Mouse (Mus musculus): ENCODE measurements at regions not wholly inside any gene's neighbourhood (a gene's known extent, or its start where the extent isn't known, plus 50 kb on each side); places are given as distances from the start of the nearest gene placed in this dataset.

DNA sequence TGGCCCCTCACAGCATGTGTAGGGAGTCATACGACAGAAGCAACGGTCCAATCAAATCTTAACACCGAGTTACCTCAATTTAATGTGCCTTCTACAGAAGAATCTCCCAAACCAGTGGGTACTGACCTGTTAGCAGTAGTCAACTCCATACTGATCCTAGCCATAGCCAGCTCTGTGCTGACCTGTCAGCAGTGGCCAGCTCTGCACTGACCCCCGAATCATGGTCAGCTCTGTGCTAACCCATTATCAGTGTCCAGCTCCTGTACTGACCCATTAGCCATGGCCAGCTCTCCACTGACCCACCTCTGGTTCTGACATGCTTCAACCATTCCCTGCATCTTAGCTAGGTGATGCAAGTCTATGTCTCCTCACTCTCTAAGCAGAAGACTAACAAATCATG, 451.3 kb upstream of the Cdh4 start:
- in situ Hi-C loops (cut with MboI, MseI): no loop called here

DNA sequence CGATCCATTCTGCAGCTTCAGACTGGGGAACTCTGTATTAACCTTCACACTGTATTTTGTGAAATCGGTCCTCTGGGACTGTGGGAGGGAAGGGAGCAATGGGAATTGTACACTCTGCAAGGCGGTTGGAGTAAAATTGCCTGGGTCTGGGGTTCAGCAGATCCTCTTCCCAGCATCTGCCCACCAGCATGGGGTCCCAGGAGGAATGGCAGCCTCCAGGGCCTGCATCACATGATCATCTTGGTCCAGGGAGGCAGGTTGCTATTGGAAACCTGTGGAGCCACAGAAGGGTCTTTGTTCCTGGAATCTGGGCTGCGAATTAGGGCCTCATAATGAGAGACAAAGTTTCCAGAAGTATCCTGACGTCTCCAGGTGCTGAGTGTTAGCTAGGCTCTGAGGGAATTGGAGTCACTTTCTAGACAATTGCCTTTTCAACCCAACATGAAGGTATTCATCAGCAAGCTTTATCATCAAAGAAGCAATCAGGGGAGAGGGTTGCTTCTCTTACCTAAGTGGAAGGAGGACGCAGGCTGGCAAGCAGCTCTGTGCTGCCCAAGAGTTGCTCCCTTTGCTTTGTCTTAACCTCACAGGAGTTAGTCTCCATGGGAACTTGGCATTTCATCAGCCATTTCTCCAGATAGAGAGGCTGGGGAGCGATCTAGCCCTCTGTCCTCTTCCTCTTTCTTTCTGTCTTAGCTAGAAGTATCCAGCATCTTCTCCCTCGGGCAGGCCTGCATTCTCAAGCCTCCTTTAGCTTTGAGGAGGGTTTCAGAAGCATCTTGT, 449.7 kb upstream of the Cdh4 start:
- in situ Hi-C loops (cut with MboI, MseI): no loop called here

DNA sequence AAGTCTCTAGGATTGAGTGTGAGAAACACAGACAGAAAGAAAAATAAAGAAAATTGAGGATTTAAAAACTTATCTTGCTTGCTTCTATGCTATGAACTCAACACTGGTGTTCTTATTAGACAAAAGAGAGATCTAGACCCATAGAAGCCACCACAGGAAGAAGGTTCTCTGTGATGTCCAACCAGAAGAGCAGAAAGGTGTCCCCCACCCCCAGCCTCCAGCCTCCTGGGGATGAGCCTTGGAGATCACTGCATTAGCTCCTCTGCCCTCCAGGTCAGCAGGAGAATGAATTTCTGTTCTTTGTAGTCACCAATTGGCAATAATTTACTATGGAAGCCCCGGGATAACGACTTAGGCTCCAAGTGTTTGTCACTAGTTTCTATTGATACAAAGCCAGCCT, 444.3 kb upstream of the Cdh4 start:
- in situ Hi-C loops (cut with MboI, MseI): no loop called here

DNA sequence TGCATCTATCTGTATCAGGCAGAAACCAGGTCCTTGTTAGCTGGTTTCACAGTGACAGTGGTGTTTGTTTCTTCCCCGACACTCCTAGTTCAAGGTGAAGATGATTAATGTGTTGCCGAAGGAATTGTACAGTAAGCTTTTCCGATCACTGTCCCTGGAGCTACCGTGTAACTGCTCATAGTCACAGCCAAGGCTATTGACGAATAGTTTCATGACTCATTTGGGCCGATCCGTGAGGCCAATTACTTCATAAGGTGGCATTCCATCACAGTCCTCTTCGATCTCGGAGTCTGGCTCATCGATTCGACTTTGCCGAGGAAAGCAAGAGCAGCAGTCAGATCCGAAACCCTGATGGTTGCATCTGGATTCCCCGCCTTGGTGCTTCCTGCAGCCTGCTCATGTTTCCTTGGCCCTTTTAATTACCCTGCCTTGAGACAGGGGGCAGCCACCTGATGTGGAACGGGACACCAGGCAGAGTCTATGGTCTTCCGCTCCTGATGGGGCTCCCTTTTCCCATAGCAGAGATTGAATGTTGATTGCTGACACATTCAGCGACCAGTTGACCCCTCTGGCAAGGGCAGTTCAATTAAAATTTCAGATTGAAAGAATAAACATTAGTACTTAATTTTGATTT, 441.7 kb upstream of the Cdh4 start:
- in situ Hi-C loops (cut with MboI, MseI): no loop called here

DNA sequence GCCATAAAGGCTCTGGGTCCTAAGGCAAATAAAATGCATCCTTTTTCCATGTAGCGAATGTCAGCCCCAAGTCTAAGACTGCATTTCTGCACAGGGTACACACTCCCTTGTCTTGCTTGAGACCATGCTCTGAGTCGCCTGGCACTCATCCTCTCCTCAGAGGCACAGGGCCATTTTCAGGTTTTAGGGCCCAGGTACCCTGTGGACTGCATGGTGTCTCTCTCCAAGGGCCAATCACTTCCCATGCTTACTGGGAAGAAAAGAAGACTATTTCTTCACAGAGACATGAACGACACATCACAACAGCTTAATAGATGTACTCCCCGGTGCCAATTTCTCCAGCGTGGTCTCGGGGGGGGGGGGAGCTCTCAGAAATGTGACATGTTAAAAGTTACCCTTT, 434.5 kb upstream of the Cdh4 start:
- in situ Hi-C loops (cut with MboI, MseI): no loop called here

DNA sequence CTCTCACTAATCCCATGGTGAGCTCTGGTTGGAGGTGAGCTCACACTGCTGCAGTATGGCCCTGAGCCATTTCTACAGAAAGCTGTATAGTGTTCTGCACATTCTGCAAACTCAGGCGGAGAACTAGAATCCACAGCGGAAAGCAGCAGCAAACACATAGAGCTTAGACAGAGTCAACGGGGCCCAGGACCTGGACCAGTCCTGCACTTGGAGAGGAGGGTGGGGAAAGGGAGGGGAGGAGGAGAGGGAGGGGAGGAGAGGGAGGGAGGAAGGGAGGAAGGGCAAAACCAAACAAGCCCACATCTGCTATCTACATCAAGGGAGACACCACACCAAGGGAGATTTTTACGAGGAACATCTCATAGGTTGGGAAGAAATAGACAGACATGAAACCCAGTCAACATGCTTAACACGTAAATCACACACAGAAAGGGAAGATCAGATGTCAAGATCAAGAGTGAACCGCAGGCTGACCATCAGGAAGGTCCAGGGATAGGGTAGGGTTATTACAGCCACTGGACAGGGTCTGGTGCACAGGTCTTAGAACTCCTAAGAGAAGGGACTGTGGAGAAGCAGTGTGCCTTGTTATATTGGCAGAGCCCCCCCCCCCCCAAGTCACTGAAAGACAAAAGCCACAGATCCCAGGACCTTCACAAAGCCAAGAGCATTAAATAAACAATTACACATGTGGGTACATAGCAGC, 428.2 kb upstream of the Cdh4 start:
- in situ Hi-C loops (cut with MboI, MseI): no loop called here

DNA sequence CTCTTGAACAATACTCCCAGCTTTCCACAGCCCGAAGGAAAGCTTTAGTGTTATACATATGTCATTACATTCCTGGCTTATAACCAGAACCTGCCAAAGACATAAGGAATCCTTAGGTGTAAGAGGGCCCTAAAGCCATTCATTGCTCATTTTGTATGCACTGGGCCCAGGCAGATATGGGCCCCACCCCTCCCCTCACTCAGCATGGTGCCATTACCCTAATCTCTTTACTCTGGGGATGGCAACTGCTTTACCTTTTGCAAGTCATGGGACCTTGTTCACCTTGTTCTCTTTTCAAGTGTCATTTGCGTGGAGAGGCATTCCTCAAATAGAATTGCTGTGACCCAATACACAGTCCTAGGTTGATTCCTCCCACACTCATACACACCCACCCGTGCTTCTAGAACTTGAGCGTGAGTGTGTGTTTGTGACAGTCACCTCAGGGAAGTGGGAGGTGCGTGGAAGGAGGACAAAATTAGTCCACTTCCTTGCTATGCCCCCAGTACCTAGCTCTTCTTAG, 419.5 kb upstream of the Cdh4 start:
- in situ Hi-C loops (cut with MboI, MseI): no loop called here

DNA sequence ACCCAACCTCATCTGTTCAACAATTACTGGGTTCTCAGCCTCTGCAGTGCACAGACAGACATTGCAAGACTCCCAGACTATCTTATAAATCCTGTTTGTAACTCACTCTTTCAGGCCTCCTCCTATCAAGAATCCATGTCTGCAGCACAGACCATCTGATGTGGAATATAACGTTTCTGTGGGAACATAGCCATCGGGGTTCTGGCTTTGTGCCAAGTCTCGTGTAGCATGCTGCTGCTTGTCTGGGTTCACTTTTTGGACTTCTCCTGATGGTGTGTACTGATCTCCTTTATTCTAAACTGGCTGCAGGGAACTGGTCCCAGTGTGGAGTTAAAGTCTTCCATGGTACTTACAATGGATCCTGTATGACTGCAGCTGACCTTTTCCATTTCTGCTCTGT, 418.0 kb upstream of the Cdh4 start:
- in situ Hi-C loops (cut with MboI, MseI): no loop called here

DNA sequence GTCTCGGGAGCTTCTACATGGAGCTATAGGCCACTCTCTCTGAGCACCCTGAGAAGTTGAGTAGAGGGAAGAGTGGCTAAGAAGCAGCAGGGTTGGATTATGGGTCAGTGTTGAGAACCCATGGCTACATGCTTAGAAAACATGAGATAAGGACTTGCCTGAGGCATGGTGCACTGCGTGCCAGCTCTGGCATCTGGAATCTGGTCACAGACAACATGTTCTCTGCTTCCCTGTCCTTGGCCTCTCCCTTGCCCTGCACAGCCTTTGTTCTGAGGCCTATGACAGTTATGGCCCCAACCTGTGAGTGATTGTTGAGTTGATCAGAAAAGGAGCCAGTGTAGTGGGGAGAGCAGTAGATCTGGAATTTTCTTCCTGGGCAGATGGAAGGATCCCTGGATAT, 409.1 kb upstream of the Cdh4 start:
- in situ Hi-C loops (cut with MboI, MseI): no loop called here

DNA sequence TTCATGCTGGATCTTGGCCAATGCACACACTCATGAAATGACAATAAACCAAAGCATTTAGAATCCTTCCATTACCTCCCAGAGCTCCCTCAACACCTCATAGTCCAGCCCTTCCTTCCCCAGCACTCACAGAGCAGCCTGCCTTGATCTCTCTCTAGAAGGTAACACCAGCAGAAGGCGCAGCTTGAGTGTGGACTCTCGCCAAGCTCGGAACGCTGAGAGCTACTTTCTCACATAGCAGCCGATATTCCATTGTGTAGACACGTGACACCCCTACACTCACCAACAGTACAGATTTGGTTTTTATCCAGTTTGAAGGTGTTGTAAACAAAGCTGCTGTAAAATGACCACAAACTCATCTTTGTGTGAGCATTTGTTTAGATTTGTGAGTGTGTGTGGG, 406.8 kb upstream of the Cdh4 start:
- in situ Hi-C loops (cut with MboI, MseI): no loop called here

DNA sequence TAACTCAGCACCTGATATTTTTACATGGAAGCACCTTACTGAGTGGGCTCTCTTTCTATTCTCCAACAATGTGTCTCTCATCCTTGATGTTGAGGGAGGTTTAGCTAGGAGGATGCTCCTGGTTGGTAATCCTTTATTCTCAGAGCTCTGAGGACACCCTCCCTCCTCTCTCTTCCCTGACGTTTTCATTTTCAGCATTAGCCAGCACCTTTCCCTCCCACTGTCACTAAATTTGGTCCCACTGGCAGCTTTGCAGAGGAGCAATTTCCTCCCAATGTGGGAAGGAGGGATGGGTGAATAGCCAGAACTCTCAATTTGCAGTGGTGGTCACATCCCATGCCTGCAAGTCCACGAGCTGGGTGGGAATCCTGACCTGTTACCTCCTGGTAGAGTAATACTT, 402.5 kb upstream of the Cdh4 start:
- in situ Hi-C loops (cut with MboI, MseI): no loop called here

DNA sequence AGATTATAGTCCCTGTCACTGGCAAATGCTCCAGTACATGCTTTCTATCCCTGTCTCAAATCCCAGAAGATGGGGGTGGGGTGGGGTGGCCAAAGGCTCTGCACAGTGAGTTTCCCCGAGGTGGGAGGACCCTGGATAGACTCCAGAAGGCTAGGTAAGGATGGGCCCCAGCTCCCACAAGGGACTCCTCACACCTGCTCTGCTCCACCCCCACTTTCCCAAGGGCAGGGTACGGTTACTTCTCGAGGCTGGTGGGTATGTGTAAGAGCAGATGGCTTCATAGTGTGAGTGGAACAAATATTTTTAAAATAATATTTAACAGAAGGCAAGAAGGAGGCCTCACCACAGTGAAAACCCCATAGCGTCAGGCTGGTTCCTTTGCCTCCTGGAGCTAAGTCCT, 398.6 kb upstream of the Cdh4 start:
- in situ Hi-C loops (cut with MboI, MseI): no loop called here

DNA sequence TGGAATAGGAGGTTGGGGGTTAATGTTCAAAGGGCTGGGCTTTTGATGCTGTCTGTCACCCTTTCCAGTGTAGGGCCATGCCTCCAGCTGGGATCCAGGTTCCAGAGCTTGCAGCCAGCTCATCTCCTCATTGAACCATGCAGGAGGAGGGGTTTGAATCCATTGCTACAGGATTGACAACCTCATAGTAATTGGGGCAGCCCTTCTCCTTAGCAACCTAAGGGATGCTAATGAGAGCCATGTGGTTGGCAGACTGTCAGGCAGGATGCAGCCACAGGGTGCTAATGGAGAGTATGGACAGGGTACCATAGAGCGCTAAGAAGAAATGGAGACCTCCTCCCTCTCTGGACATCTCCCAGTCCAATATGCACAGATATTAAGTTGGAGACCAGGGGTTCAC, 396.9 kb upstream of the Cdh4 start:
- in situ Hi-C loops (cut with MboI, MseI): no loop called here

DNA sequence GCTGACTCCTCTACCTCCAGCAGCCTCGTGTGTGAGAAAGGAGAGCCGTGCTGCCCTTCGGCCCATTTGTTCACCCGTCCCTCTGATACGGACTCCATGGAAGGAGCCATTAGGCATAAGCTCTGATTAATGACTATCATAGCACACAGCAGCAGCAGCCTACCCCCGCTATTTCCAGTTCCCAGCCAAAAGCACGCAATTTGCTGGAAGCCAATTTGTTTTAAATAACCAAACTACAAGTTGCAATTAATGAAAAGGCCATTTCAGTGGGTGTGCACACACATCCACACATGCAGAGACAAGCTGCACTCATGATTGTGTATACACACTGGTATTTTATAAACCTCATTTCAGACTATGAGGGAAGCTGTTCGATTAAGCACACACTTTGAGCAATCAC, 387.8 kb upstream of the Cdh4 start:
- in situ Hi-C loops (cut with MboI, MseI): no loop called here

DNA sequence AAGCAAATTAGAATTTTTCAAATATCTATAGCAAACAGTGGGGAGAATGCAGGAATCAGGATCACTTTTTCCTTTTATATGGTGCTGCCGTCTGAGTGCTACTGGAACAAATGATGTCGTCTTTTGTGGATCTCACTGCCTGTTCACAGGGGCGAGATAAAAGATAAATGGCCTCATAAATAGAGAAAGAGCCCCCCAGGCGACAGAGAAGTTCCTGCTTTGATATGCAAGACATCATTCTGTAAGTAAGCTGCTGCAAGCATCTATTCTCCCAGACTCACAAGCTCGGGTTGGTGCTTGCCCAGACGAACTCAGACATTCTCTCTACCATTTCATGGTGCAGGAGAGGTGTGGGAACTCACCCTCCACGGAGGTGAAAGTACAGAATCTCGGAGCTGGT, 377.6 kb upstream of the Cdh4 start:
- in situ Hi-C loops (cut with MboI, MseI): no loop called here

DNA sequence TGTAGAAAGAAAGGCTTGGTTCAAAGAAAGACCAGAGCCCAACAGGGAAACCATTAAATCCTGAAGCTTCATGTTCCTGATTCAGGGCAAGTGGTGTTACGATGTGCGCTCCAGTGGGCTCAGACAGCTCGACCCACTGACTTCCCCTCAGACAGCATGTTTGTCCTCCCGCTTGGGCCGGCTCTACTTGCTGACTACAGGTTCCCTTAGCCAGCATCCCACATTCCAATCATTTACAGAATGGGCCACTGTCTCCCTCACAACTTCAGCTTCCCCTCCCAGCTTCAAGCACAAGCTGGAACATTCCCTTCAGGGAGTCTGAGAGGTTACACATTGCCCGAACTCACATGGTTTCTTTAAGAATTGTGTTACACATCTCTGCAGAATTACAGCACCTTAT, 372.7 kb upstream of the Cdh4 start:
- in situ Hi-C loops (cut with MboI, MseI): no loop called here

DNA sequence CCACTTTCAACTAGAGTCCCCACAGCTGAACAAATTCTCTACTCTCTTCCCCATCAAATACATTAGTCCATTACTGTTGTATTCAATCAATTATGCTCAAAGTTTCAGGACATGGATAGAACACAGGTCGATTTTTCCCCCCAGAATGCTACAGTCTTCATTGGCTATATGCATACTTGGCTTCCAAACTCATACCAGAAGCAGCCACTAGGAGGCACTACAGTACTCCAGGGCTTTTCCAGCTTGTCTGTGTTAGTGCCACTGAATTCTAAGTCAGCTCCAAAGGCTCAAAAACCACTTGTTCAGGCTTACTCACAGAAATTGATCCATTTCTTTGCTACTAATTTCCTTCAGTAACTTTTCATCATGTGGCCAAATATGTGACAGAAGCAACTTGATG, 371.9 kb upstream of the Cdh4 start:
- in situ Hi-C loops (cut with MboI, MseI): no loop called here

DNA sequence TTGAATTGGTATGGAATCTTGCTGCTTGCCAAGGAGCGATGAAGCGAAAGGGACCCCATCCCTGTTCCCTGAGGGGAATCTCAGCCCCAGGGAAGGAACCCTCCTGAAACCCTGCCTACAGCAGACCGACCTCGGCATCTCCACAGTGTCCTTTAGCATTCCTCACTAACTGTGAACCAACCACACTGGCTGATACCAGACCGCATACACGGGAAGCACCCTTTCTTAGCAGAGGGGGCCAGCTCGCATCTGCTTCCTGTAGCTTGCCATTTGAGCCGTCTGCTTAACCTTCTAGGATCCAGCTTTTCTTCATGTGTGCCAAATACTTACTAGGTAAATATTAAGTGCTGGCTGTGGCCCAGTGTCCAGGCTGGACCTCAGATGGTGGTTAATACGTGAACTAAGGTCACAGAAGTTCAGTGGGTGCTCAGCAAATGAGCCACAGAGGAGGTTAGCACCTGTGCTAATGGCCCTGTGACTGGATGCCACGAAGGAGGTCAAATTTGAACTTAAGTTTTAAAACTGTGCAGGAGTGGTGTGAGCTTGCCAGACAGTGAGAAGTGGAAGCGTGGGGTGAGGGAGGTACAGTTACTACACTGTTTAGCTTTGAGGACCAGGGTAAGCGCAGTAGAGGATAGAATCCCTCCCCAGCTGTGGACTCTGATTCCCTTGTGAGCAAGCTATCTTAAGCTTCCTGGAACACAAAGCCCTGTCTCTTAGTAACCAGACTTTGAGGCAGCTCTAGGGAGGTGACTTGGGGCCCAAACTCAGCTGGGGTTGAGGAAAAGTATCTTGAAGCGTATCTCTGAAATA, 361.6 kb upstream of the Cdh4 start:
- in situ Hi-C loops (cut with MboI, MseI): no loop called here

DNA sequence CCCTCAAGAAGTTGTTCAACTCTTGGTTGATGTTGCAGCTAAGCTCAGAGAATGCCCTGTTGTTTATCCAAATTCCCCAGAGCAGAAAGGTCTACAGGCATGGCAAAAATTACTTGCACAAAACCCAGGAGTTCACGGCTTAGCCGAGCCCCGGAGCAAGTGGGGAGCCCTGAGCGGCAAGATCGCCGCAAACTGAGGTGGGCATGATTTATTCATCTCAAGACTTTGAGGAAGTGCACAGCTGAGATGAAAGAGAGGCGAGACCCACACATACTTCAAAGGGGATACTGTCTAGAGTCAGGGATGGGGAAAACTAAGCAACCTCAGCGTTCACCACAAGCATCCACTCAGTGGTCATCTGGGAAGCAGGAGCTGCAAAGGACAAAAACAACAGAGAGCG, 355.3 kb upstream of the Cdh4 start:
- in situ Hi-C loops (cut with MboI, MseI): no loop called here

DNA sequence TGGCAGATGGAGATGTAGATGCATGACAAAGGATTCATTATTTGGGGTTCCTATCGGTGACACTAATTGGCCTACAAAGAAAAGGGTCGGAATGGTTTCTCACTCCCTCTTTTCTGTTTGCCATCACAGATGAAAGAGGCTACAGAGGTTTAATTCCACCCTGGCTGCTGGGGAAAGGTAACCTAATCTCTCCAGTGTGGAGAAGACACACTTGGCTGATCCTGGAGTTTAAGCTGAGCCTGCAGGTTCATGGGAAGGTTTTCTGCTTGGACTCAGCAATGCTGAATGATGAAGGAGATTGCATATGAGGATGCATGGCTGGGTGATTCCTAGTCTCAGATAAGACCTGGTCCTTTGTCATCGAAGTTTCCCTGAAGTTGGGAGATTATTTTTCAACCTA, 350.8 kb upstream of the Cdh4 start:
- in situ Hi-C loops (cut with MboI, MseI): no loop called here

DNA sequence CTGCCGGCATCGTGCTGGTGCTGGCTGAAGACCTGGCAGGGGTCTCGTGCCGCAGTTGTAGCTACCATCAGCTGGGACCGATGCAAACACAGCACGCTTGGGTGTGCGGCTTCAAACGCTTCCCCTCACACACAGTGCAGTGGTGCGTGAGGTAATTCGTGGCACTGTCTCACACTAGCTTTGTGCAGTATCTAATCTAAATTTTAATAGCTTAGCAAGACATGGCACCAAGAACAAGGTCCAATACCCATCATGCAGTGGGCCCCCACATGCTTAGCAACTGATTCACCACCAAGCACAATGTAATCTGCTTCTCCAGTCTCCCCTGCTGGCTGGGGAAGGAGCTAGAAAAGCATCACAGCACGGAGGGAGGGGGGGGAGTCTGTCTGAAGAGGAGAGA, 348.2 kb upstream of the Cdh4 start:
- in situ Hi-C loops (cut with MboI, MseI): no loop called here

DNA sequence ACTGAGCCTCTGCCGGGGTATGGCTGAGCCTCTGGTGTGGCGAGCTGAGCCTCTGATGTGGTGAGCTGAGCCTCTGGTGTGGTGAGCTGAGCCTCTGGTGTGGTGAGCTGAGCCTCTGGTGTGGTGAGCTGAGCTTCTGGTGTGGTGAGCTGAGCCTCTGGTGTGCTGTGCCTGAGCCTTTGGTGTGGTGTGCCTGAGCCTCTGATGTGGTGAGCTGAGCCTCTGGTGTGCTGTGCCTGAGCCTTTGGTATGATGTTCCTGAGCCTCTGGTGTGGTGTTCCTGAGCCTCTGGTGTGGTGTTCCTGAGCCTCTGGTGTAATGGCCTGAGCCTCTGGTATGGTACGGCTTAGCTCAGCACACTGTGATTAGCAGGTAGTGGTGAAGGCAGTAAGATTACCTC, 346.2 kb upstream of the Cdh4 start:
- in situ Hi-C loops (cut with MboI, MseI): no loop called here

Data from T-helper 1 cell (primary cell).